Mouse (Mus musculus) embryo, embryonic 10 days (tissue): ENCODE results near the gene Twist1.

Experiments
- DNase-seq: peaks from one replicate; pipeline ENCODE4 v3.0.0-alpha.2; 2015; ENCODE audit warnings: low spot score

The Twist1 gene

GRCm38 (mm10) chr12:33957400-33958240, at the start of gene Twist1:
Gene Twist1 (plus strand): TSS chr12:33957671.
- peak; percentile 84 for DNase-seq

GRCm38 (mm10) chr12:33926751-33927150, 30.7 kb upstream of the Twist1 start:
- DNase-seq = peak; percentile 70

- DNase-seq = peak; percentile 63
Observed at GRCm38 (mm10) chr12:33927334-33928098, 30.0 kb upstream of the Twist1 start.

GRCm38 (mm10) chr12:33928331-33929192, 28.9 kb upstream of the Twist1 start, which contains the start of gene Ferd3l:
Gene Ferd3l (plus strand): TSS chr12:33928425.
- DNase-seq = peak; percentile 27

GRCm38 (mm10) chr12:33952843-33953242, 4.6 kb upstream of the Twist1 start:
- DNase-seq = peak; percentile 30

- DNase-seq = no peak
Observed at GRCm38 (mm10) chr12:33954931-33955565, 2.4 kb upstream of the Twist1 start.

GRCm38 (mm10) chr12:33955606-33956295, 1.7 kb upstream of the Twist1 start:
- peak; percentile 83 for DNase-seq

GRCm38 (mm10) chr12:33956576-33957399, 683 bp upstream of the Twist1 start:
- DNase-seq = peak; percentile 41

GRCm38 (mm10) chr12:33958241-33959194, 1.0 kb downstream of the Twist1 start:
- DNase-seq = peak; percentile 65

GRCm38 (mm10) chr12:33959206-33959605, 1.7 kb downstream of the Twist1 start:
- no peak for DNase-seq

- no peak for DNase-seq
Observed at GRCm38 (mm10) chr12:33959846-33960245, 2.4 kb downstream of the Twist1 start.

GRCm38 (mm10) chr12:33961013-33961412, 3.5 kb downstream of the Twist1 start:
- DNase-seq = peak; percentile 52

- peak; percentile 58 for DNase-seq
Observed at GRCm38 (mm10) chr12:33962118-33962772, 4.8 kb downstream of the Twist1 start.

GRCm38 (mm10) chr12:33962773-33963130, 5.3 kb downstream of the Twist1 start:
- no peak for DNase-seq

GRCm38 (mm10) chr12:33963671-33964369, 6.3 kb downstream of the Twist1 start:
- peak; percentile 66 for DNase-seq

GRCm38 (mm10) chr12:33964427-33964826, 7.0 kb downstream of the Twist1 start:
- DNase-seq = peak; percentile 45

GRCm38 (mm10) chr12:33965661-33966360, 8.3 kb downstream of the Twist1 start:
- no peak for DNase-seq
